In genomic region chr5:19982031-19982430, GRCm38 (mm10) we compare ENCODE assay signal across 15 mouse cellular contexts.
DNase-seq lines count a peak whose midpoint lies in the region; ATAC-seq lines count a peak whose summit lies in the region.
"Had no signal": no experiment of that assay in that cellular context is flagged by ENCODE, and none has a peak within 500 bp of the region (broad histone marks: within the 10 kb centered on the region; RNA-seq: fewer than 3 reads in every experiment).

No protein-coding gene starts in this region.

- H3K4me2 ChIP-seq in forebrain, embryonic 15.5 days (replicated peaks): no peak overlapping the region
- H3K4me2 ChIP-seq in neural tube, embryonic 15.5 days: no peak overlapping the region
- H3K4me2 ChIP-seq: embryonic facial prominence, embryonic 12.5 days; intestine, embryonic 15.5 days; liver, embryonic 11.5 days had no signal

- WGBS in forebrain, embryonic 15.5 days: 5% methylated on average over 3 of the region's 3 CpGs
- WGBS in midbrain, embryonic 10.5 days: 22% methylated on average over 3 of the region's 3 CpGs
- WGBS in neural tube, embryonic 15.5 days: 15% methylated on average over 3 of the region's 3 CpGs

- H3K4me3 ChIP-seq in forebrain, embryonic 15.5 days: no peak overlapping the region
- no peak overlapping the region for H3K4me3 ChIP-seq in midbrain, embryonic 10.5 days
- H3K4me3 ChIP-seq in neural tube, embryonic 15.5 days (replicated peaks): no peak overlapping the region
- H3K4me3 ChIP-seq: embryonic facial prominence, embryonic 12.5 days; intestine, embryonic 15.5 days had no signal

- peak overlapping the region; percentile 63 for H3K27ac ChIP-seq in forebrain, embryonic 15.5 days (replicated peaks)
- peak overlapping the region; percentile 65 for H3K27ac ChIP-seq in midbrain, embryonic 10.5 days (replicated peaks)
- peak overlapping the region; percentile 23; the same call in 1 of the 2 replicates for H3K27ac ChIP-seq in neural tube, embryonic 15.5 days (replicated peaks)
- H3K27ac ChIP-seq: embryonic facial prominence, embryonic 12.5 days; intestine, embryonic 15.5 days had no signal

- peaks cover 22% of the 10 kb centered on the region for H3K4me1 ChIP-seq in forebrain, embryonic 15.5 days
- peaks cover 23% of the 10 kb centered on the region for H3K4me1 ChIP-seq in midbrain, embryonic 10.5 days
- H3K4me1 ChIP-seq in neural tube, embryonic 15.5 days: peaks cover 23% of the 10 kb centered on the region
- H3K4me1 ChIP-seq: embryonic facial prominence, embryonic 12.5 days; intestine, embryonic 15.5 days had no signal

- H3K9me3 ChIP-seq in forebrain, embryonic 15.5 days: no peaks in the 10 kb centered on the region
- H3K9me3 ChIP-seq in midbrain, embryonic 10.5 days (replicated peaks): 0 out of 2 replicates have a peak, but pooled peaks cover 4% of the 10 kb centered on the region
- no peaks in the 10 kb centered on the region for H3K9me3 ChIP-seq in neural tube, embryonic 15.5 days (replicated peaks)
- H3K9me3 ChIP-seq: embryonic facial prominence, embryonic 12.5 days; intestine, embryonic 15.5 days had no signal

- H3K27me3 ChIP-seq in forebrain, embryonic 15.5 days: no peaks in the 10 kb centered on the region
- H3K27me3 ChIP-seq in midbrain, embryonic 10.5 days (ENCODE audit: low read depth, poor library complexity, severe bottlenecking): no peaks in the 10 kb centered on the region
- no peaks in the 10 kb centered on the region for H3K27me3 ChIP-seq in neural tube, embryonic 15.5 days (replicated peaks)
- H3K27me3 ChIP-seq: CH12.LX; embryonic facial prominence, embryonic 12.5 days; intestine, embryonic 15.5 days had no signal

- ATAC-seq in forebrain, embryonic 15.5 days (replicated peaks): peak; percentile 93
- peak; percentile 83 for ATAC-seq in neural tube, embryonic 15.5 days (ENCODE audit: low FRiP score)
- ATAC-seq: intestine, embryonic 15.5 days; lung, postnatal 0 days had no signal

- H3K36me3 ChIP-seq in forebrain, embryonic 15.5 days: no peaks in the 10 kb centered on the region
- H3K36me3 ChIP-seq in midbrain, embryonic 10.5 days: no peaks in the 10 kb centered on the region
- no peaks in the 10 kb centered on the region for H3K36me3 ChIP-seq in neural tube, embryonic 15.5 days
- H3K36me3 ChIP-seq: embryonic facial prominence, embryonic 12.5 days; intestine, embryonic 15.5 days had no signal

- no peak overlapping the region for H3K9ac ChIP-seq in forebrain, embryonic 15.5 days (replicated peaks)
- H3K9ac ChIP-seq in neural tube, embryonic 15.5 days (replicated peaks): no peak overlapping the region
- H3K9ac ChIP-seq: embryonic facial prominence, embryonic 12.5 days; intestine, embryonic 15.5 days had no signal

- DNase-seq in retina, postnatal 1 day: peak; percentile 5
- DNase-seq in retina, embryonic 14.5 days (ENCODE audit: low spot score): no peak
- DNase-seq in midbrain, embryonic 10.5 days (ENCODE audit: low spot score): peak; percentile 32
- no peak for DNase-seq in cerebellum, postnatal 25 days
- no peak for DNase-seq in kidney, adult 9 months
- DNase-seq: cerebellum, adult 11-12 months; kidney, postnatal 36 days; spleen, adult 18-20 months had no signal

Comparison
In these comparisons a context has a peak if more than half of its experiments do, and no peak if none do; other contexts are left out.
1. DNase-seq: peak in retina, postnatal 1 day (single experiment) and midbrain, embryonic 10.5 days (single experiment); none in retina, embryonic 14.5 days (single experiment), cerebellum, postnatal 25 days (0 of 2) and kidney, adult 9 months (single experiment).
2. Peak in every context shown above with its lines, with median percentiles within 50 percentile points of each other: H3K27ac ChIP-seq.